Mouse (Mus musculus) embryonic facial prominence, embryonic 12.5 days (tissue): ENCODE data around the gene Pik3r1. TPM values are rescaled to one million over a fixed set of nuclear protein-coding genes. Genes with fewer than 3 reads are reported as not detected.

Source experiments
- ATAC-seq: fragments of 200-750 bp; cut with Nextera tagmentation; 2 replicates; pipeline ENCODE4 v1.8.0; 2017; ENCODE audit not compliant: insufficient number of reproducible peaks, insufficient read depth, low FRiP score, low TSS enrichment
- H3K27ac ChIP-seq: fragments of 300-500 bp; sonication (generic); 2 replicates; pipeline ENCODE4 v1.5.1; 2016; ENCODE audit warnings: mild to moderate bottlenecking
- H3K27me3 ChIP-seq: fragments of 300-500 bp; sonication (generic); 2 replicates; pipeline ENCODE4 v1.6.1; 2016; ENCODE audit warnings: mild to moderate bottlenecking, moderate library complexity
- H3K36me3 ChIP-seq: fragments of 300-500 bp; sonication (generic); 2 replicates; pipeline ENCODE4 v1.6.1; 2016; ENCODE audit warnings: mild to moderate bottlenecking
- H3K4me1 ChIP-seq: fragments of 300-500 bp; sonication (generic); 2 replicates; pipeline ENCODE4 v1.6.1; 2016
- H3K4me2 ChIP-seq: fragments of 300-500 bp; sonication (generic); replicated peaks from 2 replicates; pipeline ENCODE4 v1.6.1; 2016; ENCODE audit warnings: mild to moderate bottlenecking, moderate library complexity
- H3K4me3 ChIP-seq: fragments of 300-500 bp; sonication (generic); 2 replicates; pipeline ENCODE4 v1.5.1; 2016; ENCODE audit warnings: mild to moderate bottlenecking
- H3K9ac ChIP-seq: fragments of 300-500 bp; sonication (generic); 2 replicates; pipeline ENCODE4 v1.6.1; 2016; ENCODE audit warnings: mild to moderate bottlenecking, moderate library complexity
- H3K9me3 ChIP-seq: fragments of 300-500 bp; sonication (generic); 2 replicates; pipeline ENCODE4 v1.6.1; 2016; ENCODE audit warnings: mild to moderate bottlenecking, moderate library complexity
- WGBS: fragments of 180-500 bp; shearing (Covaris S2); methylation state at CpG from one replicate; pipeline ENCODE4 v1.1.7; 2016; 5-methylcytosine and 5-hydroxymethylcytosine counted together
- polyA plus RNA-seq: library from polyadenylated mRNA; unstranded; fragments of >200 nt; fragmentation: Nextera tagmentation; extraction: Ambion mirVana; gene quantifications from 2 replicates; pipeline ENCODE4 v1.2.1, GENCODE M21; 2016

Gene Pik3r1
- polyA plus RNA-seq, 1 experiment from 2014 or later, result 36.1 TPM

GRCm38 (mm10) chr13:101732675-101733074 is 35.3 kb downstream of the Pik3r1 start:
- H3K4me3 ChIP-seq, result no peak overlapping the region
- WGBS, result 54% methylated on average over 10 of the region's 10 CpGs
- no peak for ATAC-seq
- H3K36me3 ChIP-seq, result no peaks in the 10 kb centered on the region
- H3K4me1 ChIP-seq, result peaks cover 48% of the 10 kb centered on the region
- H3K4me2 ChIP-seq, result no peak overlapping the region
- H3K27me3 ChIP-seq, result no peaks in the 10 kb centered on the region
- H3K9ac ChIP-seq, result no peak overlapping the region
- no peak overlapping the region for H3K27ac ChIP-seq
- no peaks in the 10 kb centered on the region for H3K9me3 ChIP-seq

GRCm38 (mm10) chr13:101731777-101732176 is 36.2 kb downstream of the Pik3r1 start:
- H3K4me2 ChIP-seq, result no peak overlapping the region
- H3K9me3 ChIP-seq, result no peaks in the 10 kb centered on the region
- 71% methylated on average over 7 of the region's 7 CpGs for WGBS
- H3K36me3 ChIP-seq, result no peaks in the 10 kb centered on the region
- H3K27me3 ChIP-seq, result no peaks in the 10 kb centered on the region
- H3K4me1 ChIP-seq, result peaks cover 48% of the 10 kb centered on the region
- ATAC-seq, result no peak
- H3K4me3 ChIP-seq, result no peak overlapping the region
- no peak overlapping the region for H3K9ac ChIP-seq
- no peak overlapping the region for H3K27ac ChIP-seq

GRCm38 (mm10) chr13:101730351-101730750 is 37.7 kb downstream of the Pik3r1 start:
- ATAC-seq, result no peak
- H3K36me3 ChIP-seq, result no peaks in the 10 kb centered on the region
- H3K27ac ChIP-seq, result no peak overlapping the region
- H3K27me3 ChIP-seq, result no peaks in the 10 kb centered on the region
- H3K4me1 ChIP-seq, result peaks cover 43% of the 10 kb centered on the region
- no peak overlapping the region for H3K4me3 ChIP-seq
- H3K9me3 ChIP-seq, result no peaks in the 10 kb centered on the region
- H3K9ac ChIP-seq, result no peak overlapping the region
- H3K4me2 ChIP-seq, result no peak overlapping the region
- WGBS, result 56% methylated on average over 8 of the region's 8 CpGs

- H3K4me1 ChIP-seq, result peaks cover 43% of the 10 kb centered on the region
- H3K4me2 ChIP-seq, result no peak overlapping the region
- H3K9ac ChIP-seq, result no peak overlapping the region
- no peaks in the 10 kb centered on the region for H3K9me3 ChIP-seq
- H3K4me3 ChIP-seq, result no peak overlapping the region
- WGBS, result 40% methylated on average over 4 of the region's 4 CpGs
- H3K27me3 ChIP-seq, result no peaks in the 10 kb centered on the region
- H3K36me3 ChIP-seq, result no peaks in the 10 kb centered on the region
- H3K27ac ChIP-seq, result 0 out of 2 replicates have a peak overlapping the region, but pooled peaks have one; percentile 36
- no peak for ATAC-seq
These were observed 38.6 kb downstream of the Pik3r1 start for GRCm38 (mm10) chr13:101729248-101730055.

GRCm38 (mm10) chr13:101728816-101729215 is 39.2 kb downstream of the Pik3r1 start:
- Histone ChIP-seq H3K27ac (0 out of 2 replicates have a peak overlapping the region, but pooled peaks have one; percentile 36), H3K36me3 (no peaks in the 10 kb centered on the region), H3K9me3 (no peaks in the 10 kb centered on the region), H3K9ac (no peak overlapping the region), H3K27me3 (no peaks in the 10 kb centered on the region), H3K4me2 (no peak overlapping the region), H3K4me1 (peaks cover 43% of the 10 kb centered on the region), H3K4me3 (no peak overlapping the region)
- ATAC-seq, result no peak
- WGBS, result 55% methylated on average over 7 of the region's 7 CpGs

- 72% methylated on average over 3 of the region's 3 CpGs for WGBS
- Histone ChIP-seq H3K4me2 (no peak overlapping the region), H3K9ac (no peak overlapping the region), H3K27ac (no peak overlapping the region), H3K36me3 (no peaks in the 10 kb centered on the region), H3K9me3 (no peaks in the 10 kb centered on the region), H3K4me1 (peaks cover 42% of the 10 kb centered on the region), H3K27me3 (no peaks in the 10 kb centered on the region), H3K4me3 (no peak overlapping the region)
- ATAC-seq, result no peak
These were observed 39.7 kb downstream of the Pik3r1 start for GRCm38 (mm10) chr13:101728300-101728699.

- WGBS, result 38% methylated on average over 5 of the region's 5 CpGs
- peaks cover 38% of the 10 kb centered on the region for H3K4me1 ChIP-seq
- no peaks in the 10 kb centered on the region for H3K9me3 ChIP-seq
- H3K9ac ChIP-seq, result no peak overlapping the region
- no peaks in the 10 kb centered on the region for H3K36me3 ChIP-seq
- H3K27me3 ChIP-seq, result no peaks in the 10 kb centered on the region
- H3K27ac ChIP-seq, result no peak overlapping the region
- no peak for ATAC-seq
- H3K4me2 ChIP-seq, result no peak overlapping the region
- H3K4me3 ChIP-seq, result no peak overlapping the region
These were observed 40.2 kb downstream of the Pik3r1 start for GRCm38 (mm10) chr13:101727837-101728236.

- no peak for ATAC-seq
- Histone ChIP-seq H3K4me2 (no peak overlapping the region), H3K36me3 (no peaks in the 10 kb centered on the region), H3K27me3 (no peaks in the 10 kb centered on the region), H3K4me3 (no peak overlapping the region), H3K9ac (no peak overlapping the region), H3K9me3 (no peaks in the 10 kb centered on the region), H3K27ac (no peak overlapping the region), H3K4me1 (peaks cover 29% of the 10 kb centered on the region)
- 91% methylated on average over 3 of the region's 3 CpGs for WGBS
These were observed 41.1 kb downstream of the Pik3r1 start for GRCm38 (mm10) chr13:101726922-101727321.

GRCm38 (mm10) chr13:101721901-101722595 is 46.0 kb downstream of the Pik3r1 start:
- Histone ChIP-seq H3K4me3 (no peak overlapping the region), H3K36me3 (no peaks in the 10 kb centered on the region), H3K4me1 (peaks cover 5% of the 10 kb centered on the region), H3K9ac (no peak overlapping the region), H3K4me2 (no peak overlapping the region), H3K9me3 (no peaks in the 10 kb centered on the region), H3K27ac (no peak overlapping the region), H3K27me3 (no peaks in the 10 kb centered on the region)
- WGBS, result 80% methylated on average over 9 of the region's 9 CpGs
- no peak for ATAC-seq

GRCm38 (mm10) chr13:101721154-101721553 is 46.9 kb downstream of the Pik3r1 start:
- H3K36me3 ChIP-seq, result no peaks in the 10 kb centered on the region
- H3K4me2 ChIP-seq, result no peak overlapping the region
- no peak overlapping the region for H3K4me3 ChIP-seq
- no peak overlapping the region for H3K27ac ChIP-seq
- peaks cover 5% of the 10 kb centered on the region for H3K4me1 ChIP-seq
- H3K27me3 ChIP-seq, result no peaks in the 10 kb centered on the region
- H3K9ac ChIP-seq, result no peak overlapping the region
- H3K9me3 ChIP-seq, result no peaks in the 10 kb centered on the region
- no peak for ATAC-seq
- WGBS, result 90% methylated on average over 1 of the region's 2 CpGs

- no peak for ATAC-seq
These were observed 48.6 kb downstream of the Pik3r1 start for GRCm38 (mm10) chr13:101719312-101719870.

GRCm38 (mm10) chr13:101718744-101719143 is 49.3 kb downstream of the Pik3r1 start:
- H3K27me3 ChIP-seq, result no peaks in the 10 kb centered on the region
- no peaks in the 10 kb centered on the region for H3K9me3 ChIP-seq
- no peak overlapping the region for H3K27ac ChIP-seq
- H3K4me2 ChIP-seq, result no peak overlapping the region
- WGBS, result 66% methylated on average over 7 of the region's 7 CpGs
- ATAC-seq, result no peak
- H3K4me1 ChIP-seq, result peaks cover 5% of the 10 kb centered on the region
- no peak overlapping the region for H3K4me3 ChIP-seq
- H3K9ac ChIP-seq, result no peak overlapping the region
- H3K36me3 ChIP-seq, result no peaks in the 10 kb centered on the region

More at GRCm38 (mm10) chr13:101719312-101719870, 48.6 kb downstream of the Pik3r1 start:
- Histone ChIP-seq H3K9me3 (no peaks in the 10 kb centered on the region), H3K27me3 (no peaks in the 10 kb centered on the region), H3K4me1 (peaks cover 5% of the 10 kb centered on the region), H3K36me3 (no peaks in the 10 kb centered on the region), H3K27ac (peak overlapping the region; percentile 57; the same call in 1 of the 2 replicates), H3K9ac (no peak overlapping the region), H3K4me3 (no peak overlapping the region), H3K4me2 (peak overlapping the region; percentile 36)
- 4% methylated on average over 11 of the region's 11 CpGs for WGBS
